Mouse (Mus musculus) CH12.LX (cell line): Measurements from ENCODE around the gene Fez1. TPM values are rescaled to one million over a fixed set of nuclear protein-coding genes. Genes with fewer than 3 reads are reported as not detected.

Experiments used
- DNase-seq: peaks from one replicate; pipeline ENCODE4 v3.0.0-alpha.2; 2013; ENCODE audit errors: extremely low read depth
- H3K27ac ChIP-seq: 2 replicates; pipeline ENCODE4 v1.5.1; 2012; ENCODE audit warnings: low read depth, mild to moderate bottlenecking, control low read depth, moderate library complexity; ENCODE audit not compliant: insufficient read depth
- H3K27me3 ChIP-seq: replicated peaks from 2 replicates; pipeline ENCODE3; 2012; ENCODE audit warnings: inconsistent platforms
- H3K36me3 ChIP-seq, 2 experiments: replicated peaks in 1 of 2; 2 replicates each; pipeline versions ENCODE3 to v1.6.1; 2012; ENCODE audit warnings: inconsistent platforms in 1 of 2, low read length in 1 of 2, mild to moderate bottlenecking in 1 of 2, mixed read lengths in 1 of 2, moderate library complexity in 1 of 2; ENCODE audit not compliant: control insufficient read depth in 1 of 2, insufficient read depth in 1 of 2
- H3K4me1 ChIP-seq, 2 experiments: 2 replicates each; pipeline ENCODE4 v1.6.1; 2012; ENCODE audit warnings: inconsistent platforms in 1 of 2, moderate library complexity in 1 of 2; ENCODE audit not compliant: insufficient read depth in 2 of 2, control insufficient read depth in 1 of 2
- H3K4me2 ChIP-seq: 2 replicates; pipeline ENCODE4 v1.6.1; 2012; ENCODE audit warnings: low read depth, mild to moderate bottlenecking, control low read depth; ENCODE audit not compliant: poor library complexity, insufficient read depth, severe bottlenecking
- H3K4me3 ChIP-seq, 3 experiments: fragments of 150-350 bp in 1 of 3; sonication (generic) in 1 of 3; replicated peaks in 1 of 3; 2 replicates each; pipeline versions ENCODE3 to v1.5.1; 2011 to 2012; ENCODE audit warnings: low read depth in 2 of 3, low read length in 2 of 3, mild to moderate bottlenecking in 2 of 3, moderate library complexity in 2 of 3, control low read depth in 1 of 3, improper control_type of control experiment in 1 of 3, inconsistent platforms in 1 of 3, mixed read lengths in 1 of 3; ENCODE audit not compliant: poor library complexity in 1 of 3
- H3K79me2 ChIP-seq: replicated peaks from 2 replicates; pipeline ENCODE4 v1.6.1; 2012; ENCODE audit warnings: mild to moderate bottlenecking, moderate library complexity; ENCODE audit not compliant: control insufficient read depth, poor library complexity, insufficient read depth, severe bottlenecking; ENCODE audit errors: extremely low read depth
- H3K9ac ChIP-seq: 2 replicates; pipeline ENCODE4 v1.6.1; 2012; ENCODE audit warnings: low read depth, mild to moderate bottlenecking, control low read depth, moderate library complexity; ENCODE audit not compliant: insufficient read depth
- H3K9me3 ChIP-seq: replicated peaks from 2 replicates; pipeline ENCODE3; 2012; ENCODE audit warnings: low read length, inconsistent platforms, mixed read lengths
- BHLHE40 ChIP-seq: IDR thresholded peaks from 2 replicates; pipeline ENCODE4 v1.6.1; 2011; ENCODE audit warnings: mild to moderate bottlenecking, low read depth, low read length, improper control_type of control experiment
- CHD1 ChIP-seq: IDR thresholded peaks from 2 replicates; pipeline ENCODE4 v1.6.1; 2012; ENCODE audit warnings: low read depth, low read length, improper control_type of control experiment, inconsistent platforms
- CTCF ChIP-seq, 2 experiments: IDR thresholded peaks in 1 of 2; conservative IDR thresholded peaks in 1 of 2; 2 replicates each; pipeline ENCODE4 v1.5.1; 2011 to 2012; ENCODE audit warnings: low read depth in 2 of 2, low read length in 2 of 2, improper control_type of control experiment in 1 of 2, inconsistent platforms in 1 of 2, mild to moderate bottlenecking in 1 of 2, moderate library complexity in 1 of 2
- E2F4 ChIP-seq: IDR thresholded peaks from 2 replicates; pipeline ENCODE4 v1.6.1; 2011; ENCODE audit warnings: low read depth, low read length, improper control_type of control experiment; ENCODE audit not compliant: insufficient replicate concordance
- ELF1 ChIP-seq: IDR thresholded peaks from 2 replicates; pipeline ENCODE4 v1.6.1; 2014; ENCODE audit warnings: low read depth, mild to moderate bottlenecking, inconsistent platforms, low read length, improper control_type of control experiment
- EP300 ChIP-seq: IDR thresholded peaks from 2 replicates; pipeline ENCODE4 v1.6.1; 2011; ENCODE audit warnings: low read length, improper control_type of control experiment
- ETS1 ChIP-seq: conservative IDR thresholded peaks from 2 replicates; pipeline ENCODE4 v1.6.1; 2012; ENCODE audit warnings: low read depth, mild to moderate bottlenecking, inconsistent platforms, low read length, improper control_type of control experiment, moderate library complexity
- HCFC1 ChIP-seq: IDR thresholded peaks from 2 replicates; pipeline ENCODE4 v1.6.1; 2012; ENCODE audit warnings: low read depth, mild to moderate bottlenecking, inconsistent platforms, low read length, improper control_type of control experiment
- IRF4 ChIP-seq: IDR thresholded peaks from 2 replicates; pipeline ENCODE4 v1.6.1; 2014; ENCODE audit warnings: low read depth, mild to moderate bottlenecking, inconsistent platforms, low read length, improper control_type of control experiment
- JUND ChIP-seq: conservative IDR thresholded peaks from 2 replicates; pipeline ENCODE4 v1.6.1; 2011; ENCODE audit warnings: low read depth, low read length, improper control_type of control experiment
- MAFK ChIP-seq: IDR thresholded peaks from 2 replicates; pipeline ENCODE4 v1.6.1; 2011; ENCODE audit warnings: low read length, improper control_type of control experiment; ENCODE audit not compliant: insufficient replicate concordance
- MAX ChIP-seq: IDR thresholded peaks from 2 replicates; pipeline ENCODE4 v1.6.1; 2011; ENCODE audit warnings: low read length, improper control_type of control experiment
- MAZ ChIP-seq: IDR thresholded peaks from 2 replicates; pipeline ENCODE4 v1.6.1; 2012; ENCODE audit warnings: low read depth, mild to moderate bottlenecking, inconsistent platforms, low read length, improper control_type of control experiment, moderate library complexity
- MEF2A ChIP-seq: IDR thresholded peaks from 2 replicates; pipeline ENCODE4 v1.6.1; 2014; ENCODE audit warnings: low read depth, mild to moderate bottlenecking, inconsistent platforms, low read length, improper control_type of control experiment, borderline replicate concordance
- MXI1 ChIP-seq: IDR thresholded peaks from 2 replicates; pipeline ENCODE4 v1.6.1; 2011; ENCODE audit warnings: mild to moderate bottlenecking, low read depth, low read length, improper control_type of control experiment
- MYC ChIP-seq: IDR thresholded peaks from 2 replicates; pipeline ENCODE4 v1.6.1; 2011; ENCODE audit warnings: low read depth, mild to moderate bottlenecking, improper control_type of control experiment, low read length
- NELFE ChIP-seq: IDR thresholded peaks from 2 replicates; pipeline ENCODE4 v1.6.1; 2011; ENCODE audit warnings: low read depth, low read length, improper control_type of control experiment
- PAX5 ChIP-seq: IDR thresholded peaks from 2 replicates; pipeline ENCODE4 v1.6.1; 2012; ENCODE audit warnings: low read length, inconsistent platforms, mixed read lengths
- POLR2A ChIP-seq: IDR thresholded peaks from 2 replicates; pipeline ENCODE4 v1.6.1; 2011; ENCODE audit warnings: low read depth, mild to moderate bottlenecking, improper control_type of control experiment, low read length
- RAD21 ChIP-seq: IDR thresholded peaks from 2 replicates; pipeline ENCODE4 v1.6.1; 2011; ENCODE audit warnings: low read depth, mild to moderate bottlenecking, low read length, improper control_type of control experiment, moderate library complexity
- RCOR1 ChIP-seq: conservative IDR thresholded peaks from 2 replicates; pipeline ENCODE4 v1.6.1; 2012; ENCODE audit warnings: low read depth, mild to moderate bottlenecking, inconsistent platforms, low read length, improper control_type of control experiment
- TBP ChIP-seq: conservative IDR thresholded peaks from 2 replicates; pipeline ENCODE4 v1.6.1; 2011; ENCODE audit warnings: low read depth, low read length, improper control_type of control experiment
- USF1 ChIP-seq: IDR thresholded peaks from 2 replicates; pipeline ENCODE4 v1.6.1; 2014; ENCODE audit warnings: low read depth, mild to moderate bottlenecking, inconsistent platforms, low read length, improper control_type of control experiment
- USF2 ChIP-seq: conservative IDR thresholded peaks from 2 replicates; pipeline ENCODE4 v1.6.1; 2011; ENCODE audit warnings: low read depth, low read length, improper control_type of control experiment
- ZC3H11A ChIP-seq: IDR thresholded peaks from 2 replicates; pipeline ENCODE4 v1.6.1; 2012; ENCODE audit warnings: low read depth, mild to moderate bottlenecking, inconsistent platforms, low read length, improper control_type of control experiment
- ZKSCAN1 ChIP-seq: IDR thresholded peaks from 2 replicates; pipeline ENCODE4 v1.6.1; 2012; ENCODE audit warnings: low read depth, inconsistent platforms, low read length, improper control_type of control experiment, borderline replicate concordance
- ZMIZ1 ChIP-seq: IDR thresholded peaks from 2 replicates; pipeline ENCODE4 v1.6.1; 2012; ENCODE audit warnings: low read depth, mild to moderate bottlenecking, inconsistent platforms, low read length, improper control_type of control experiment
- dilution Hi-C: fragments of 300-500 bp; cut with MboI; formaldehyde crosslinking; loops from 2 replicates; pipeline ENCODE4 v1.14.3; 2020; ENCODE audit warnings: low sequenced_read_pairs; ENCODE audit not compliant: extremely low pct_unique_long_range_greater_than_20kb, extremely low pct_ligation_motif_present
- in situ Hi-C: fragments of 300-500 bp; cut with MboI; formaldehyde crosslinking; loops from 3 replicates; pipeline ENCODE4 v1.14.3; 2019; ENCODE audit warnings: low sequenced_read_pairs, low pct_ligation_motif_present, low pct_unique_long_range_greater_than_20kb, mixed read lengths
- polyA plus RNA-seq: library from polyadenylated mRNA; unstranded; fragments of >175 nt; gene quantifications from 2 replicates; pipeline ENCODE4 v1.2.1, GENCODE M21; 2012; ENCODE audit warnings: low read depth; ENCODE audit not compliant: insufficient read length
- total RNA-seq, 2 experiments: library from RNA; depleted of rRNA; stranded (reverse); fragments of 300-350 nt in 1 of 2; fragments of >200 nt in 1 of 2; gene quantifications; 2 replicates each; pipeline ENCODE4 v1.2.3; 2012 to 2014

Fez1 gene
- total and polyA plus RNA-seq, 3 experiments, result not detected

GRCm38 (mm10) chr9:36870263-36870662 lies 48.6 kb downstream of the Fez1 start:
- DNase-seq, result no peak
- no peaks in the 10 kb centered on the region for H3K9me3 ChIP-seq
- no peak overlapping the region for H3K4me3 ChIP-seq
- TF ChIP-seq MXI1 (no peak), MAZ (no peak), EP300 (no peak), BHLHE40 (no peak), ZC3H11A (no peak), POLR2A (no peak), USF1 (no peak), TBP (no peak), MYC (no peak), MEF2A (no peak), ETS1 (no peak), ZMIZ1 (no peak), NELFE (no peak), MAX (no peak)
- dilution Hi-C loops (no loop called here), in situ Hi-C loops (no loop called here)
- no peaks in the 10 kb centered on the region for H3K79me2 ChIP-seq
- no peak overlapping the region for H3K27ac ChIP-seq
- no peak overlapping the region for H3K9ac ChIP-seq
- 0 out of 4 replicates have a peak, but pooled peaks cover 0 to 4% of the 10 kb centered on the region in 2 experiments for H3K4me1 ChIP-seq
- H3K36me3 ChIP-seq, result no peaks in the 10 kb centered on the region
- H3K27me3 ChIP-seq, result peaks cover 6% of the 10 kb centered on the region
- H3K4me2 ChIP-seq, result no peak overlapping the region

GRCm38 (mm10) chr9:36873796-36874195 lies 52.1 kb downstream of the Fez1 start:
- Histone ChIP-seq H3K9me3 (no peaks in the 10 kb centered on the region), H3K27me3 (peaks cover 5% of the 10 kb centered on the region), H3K4me2 (no peak overlapping the region), H3K9ac (no peak overlapping the region), H3K4me3 (no peak overlapping the region), H3K27ac (no peak overlapping the region), H3K79me2 (no peaks in the 10 kb centered on the region), H3K36me3 (no peaks in the 10 kb centered on the region), H3K4me1 (no peaks in the 10 kb centered on the region)
- dilution Hi-C loops, result no loop called here
- DNase-seq, result no peak
- TF ChIP-seq TBP, result no peak
- no peak for TF ChIP-seq POLR2A
- TF ChIP-seq IRF4, result no peak
- TF ChIP-seq USF2, result no peak
- no peak for TF ChIP-seq NELFE
- no peak for TF ChIP-seq CTCF (conservative IDR thresholded peaks at IDR 0.05 in 1 of 2, IDR thresholded peaks at IDR 0.05 in 1 of 2; ENCODE audit: low read depth in 2 of 2, low read length in 2 of 2)
- no peak for TF ChIP-seq RAD21
- TF ChIP-seq MXI1, result no peak
- no peak for TF ChIP-seq MAFK
- TF ChIP-seq CHD1, result no peak
- no peak for TF ChIP-seq MAX
- no peak for TF ChIP-seq EP300
- no peak for TF ChIP-seq ZKSCAN1
- TF ChIP-seq PAX5, result no peak
- no peak for TF ChIP-seq HCFC1
- TF ChIP-seq ELF1, result no peak
- TF ChIP-seq RCOR1, result no peak
- no peak for TF ChIP-seq E2F4
- no peak for TF ChIP-seq JUND
- in situ Hi-C loops, result no loop called here
